Mouse (Mus musculus): ENCODE results near the gene Slc25a41.

GRCm38 (mm10) chr17:57060231-57060801, 18.9 kb upstream of the Slc25a41 start:
- TF ChIP-seq CTCF (IDR thresholded peaks at IDR 0.05; ENCODE audit: control insufficient read depth, insufficient read depth, low read length) = peak; percentile 55
- TF ChIP-seq POLR2A (IDR thresholded peaks at IDR 0.05; ENCODE audit: borderline replicate concordance, control insufficient read depth, low read depth, low read length) = no peak
